Mouse (Mus musculus): ENCODE measurements around the gene Smim15. TPM values are rescaled to one million over a fixed set of nuclear protein-coding genes. Genes with fewer than 3 reads are reported as not detected.
A peak's percentile ranks its signal among the peaks of the same experiment; 100 is the strongest.

Smim15 gene
- polyA plus RNA-seq, 1 experiment from 2014 or later, result 28.0 TPM

- Histone ChIP-seq H3K36me3 (no peaks in the 10 kb centered on the region), H3K9ac (no peak overlapping the region), H3K27me3 (no peaks in the 10 kb centered on the region), H3K4me2 (no peak overlapping the region), H3K4me3 (replicated peaks) (no peak overlapping the region), H3K9me3 (replicated peaks) (no peaks in the 10 kb centered on the region), H3K27ac (no peak overlapping the region), H3K4me1 (replicated peaks) (peaks cover 40% of the 10 kb centered on the region)
- DNase-seq (no peak), ATAC-seq (ENCODE audit: low read depth) (no peak)
- 62% methylated on average over 3 of the region's 3 CpGs for WGBS (ENCODE audit: insufficient replicate concordance)
Measured at GRCm38 (mm10) chr13:108040451-108040850, 3.8 kb upstream of the Smim15 start.

- Histone ChIP-seq H3K4me2 (no peak overlapping the region), H3K4me3 (replicated peaks) (no peak overlapping the region), H3K27me3 (no peaks in the 10 kb centered on the region), H3K9ac (no peak overlapping the region), H3K9me3 (replicated peaks) (no peaks in the 10 kb centered on the region), H3K27ac (no peak overlapping the region), H3K36me3 (peaks cover 2% of the 10 kb centered on the region), H3K4me1 (replicated peaks) (peaks cover 48% of the 10 kb centered on the region)
- under 1% methylated on average over 7 of the region's 7 CpGs for WGBS (ENCODE audit: insufficient replicate concordance)
- DNase-seq (peak; percentile 29), ATAC-seq (ENCODE audit: low read depth) (no peak)
Measured at GRCm38 (mm10) chr13:108041358-108041757, 2.9 kb upstream of the Smim15 start.

GRCm38 (mm10) chr13:108043431-108044221 is 620 bp upstream of the Smim15 start:
- Histone ChIP-seq H3K9ac (peak overlapping the region; percentile 96), H3K4me3 (replicated peaks) (peak overlapping the region; percentile 97), H3K9me3 (replicated peaks) (no peaks in the 10 kb centered on the region), H3K4me2 (peak overlapping the region; percentile 99), H3K27ac (peak overlapping the region; percentile 88), H3K27me3 (no peaks in the 10 kb centered on the region), H3K36me3 (peaks cover 17% of the 10 kb centered on the region), H3K4me1 (replicated peaks) (peaks cover 48% of the 10 kb centered on the region)
- ATAC-seq (ENCODE audit: low read depth), result peak; percentile 25
- DNase-seq, result peak; percentile 15
- 3% methylated on average over 23 of the region's 23 CpGs for WGBS (ENCODE audit: insufficient replicate concordance)

- 41% methylated on average over 3 of the region's 3 CpGs for WGBS (ENCODE audit: insufficient replicate concordance)
- H3K9me3 ChIP-seq (replicated peaks), result no peaks in the 10 kb centered on the region
- no peaks in the 10 kb centered on the region for H3K27me3 ChIP-seq
- H3K4me2 ChIP-seq, result peak overlapping the region; percentile 99
- H3K4me3 ChIP-seq (replicated peaks), result peak overlapping the region; percentile 97
- no peak for DNase-seq
- H3K27ac ChIP-seq, result no peak overlapping the region; the same call in 1 of the 2 replicates
- H3K36me3 ChIP-seq, result peaks cover 17% of the 10 kb centered on the region
- no peak overlapping the region for H3K9ac ChIP-seq
- no peak for ATAC-seq (ENCODE audit: low read depth)
- H3K4me1 ChIP-seq (replicated peaks), result peaks cover 38% of the 10 kb centered on the region
Measured at GRCm38 (mm10) chr13:108045646-108046045, 1.4 kb downstream of the Smim15 start.

GRCm38 (mm10) chr13:108046071-108046470 is 1.8 kb downstream of the Smim15 start:
- peaks cover 34% of the 10 kb centered on the region for H3K4me1 ChIP-seq (replicated peaks)
- H3K27ac ChIP-seq, result no peak overlapping the region; the same call in 1 of the 2 replicates
- H3K27me3 ChIP-seq, result no peaks in the 10 kb centered on the region
- peak overlapping the region; percentile 99 for H3K4me2 ChIP-seq
- H3K36me3 ChIP-seq, result peaks cover 17% of the 10 kb centered on the region
- no peak overlapping the region for H3K9ac ChIP-seq
- WGBS (ENCODE audit: insufficient replicate concordance), result 82% methylated on average over 3 of the region's 3 CpGs
- ATAC-seq (ENCODE audit: low read depth), result no peak
- H3K9me3 ChIP-seq (replicated peaks), result no peaks in the 10 kb centered on the region
- DNase-seq, result no peak
- H3K4me3 ChIP-seq (replicated peaks), result peak overlapping the region; percentile 97

GRCm38 (mm10) chr13:108046891-108047290 is 2.6 kb downstream of the Smim15 start:
- WGBS (ENCODE audit: insufficient replicate concordance), result 79% methylated on average over 6 of the region's 6 CpGs
- no peaks in the 10 kb centered on the region for H3K27me3 ChIP-seq
- no peak for ATAC-seq (ENCODE audit: low read depth)

GRCm38 (mm10) chr13:108047364-108047763 is 3.1 kb downstream of the Smim15 start:
- peaks cover 17% of the 10 kb centered on the region for H3K36me3 ChIP-seq
- H3K4me2 ChIP-seq, result no peak overlapping the region
- no peak for ATAC-seq (ENCODE audit: low read depth)
- H3K9ac ChIP-seq, result no peak overlapping the region
- no peak overlapping the region for H3K4me3 ChIP-seq (replicated peaks)
- no peak for DNase-seq
- no peaks in the 10 kb centered on the region for H3K27me3 ChIP-seq
- peaks cover 26% of the 10 kb centered on the region for H3K4me1 ChIP-seq (replicated peaks)
- no peaks in the 10 kb centered on the region for H3K9me3 ChIP-seq (replicated peaks)
- WGBS (ENCODE audit: insufficient replicate concordance), result 84% methylated on average over 6 of the region's 6 CpGs
- H3K27ac ChIP-seq, result no peak overlapping the region

More at GRCm38 (mm10) chr13:108046891-108047290, 2.6 kb downstream of the Smim15 start:
- H3K9ac ChIP-seq, result no peak overlapping the region
- H3K4me3 ChIP-seq (replicated peaks), result no peak overlapping the region
- no peak overlapping the region for H3K4me2 ChIP-seq
- peaks cover 17% of the 10 kb centered on the region for H3K36me3 ChIP-seq
- H3K9me3 ChIP-seq (replicated peaks), result no peaks in the 10 kb centered on the region
- H3K4me1 ChIP-seq (replicated peaks), result peaks cover 28% of the 10 kb centered on the region
- DNase-seq, result no peak
- no peak overlapping the region for H3K27ac ChIP-seq

GRCm38 (mm10) chr13:108056896-108057295 is 12.7 kb downstream of the Smim15 start:
- Histone ChIP-seq H3K9me3 (replicated peaks) (no peaks in the 10 kb centered on the region), H3K36me3 (no peaks in the 10 kb centered on the region), H3K27me3 (no peaks in the 10 kb centered on the region), H3K4me3 (replicated peaks) (no peak overlapping the region), H3K4me2 (no peak overlapping the region), H3K9ac (no peak overlapping the region), H3K4me1 (replicated peaks) (0 out of 2 replicates have a peak, but pooled peaks cover 6% of the 10 kb centered on the region), H3K27ac (no peak overlapping the region)
- DNase-seq, result no peak
- 51% methylated on average over 3 of the region's 3 CpGs for WGBS (ENCODE audit: insufficient replicate concordance)
- no peak for ATAC-seq (ENCODE audit: low read depth)

GRCm38 (mm10) chr13:108060286-108060885 is 16.1 kb downstream of the Smim15 start:
- H3K4me2 ChIP-seq, result no peak overlapping the region
- peaks cover 14% of the 10 kb centered on the region; the same call in 1 of the 2 replicates for H3K4me1 ChIP-seq (replicated peaks)
- no peaks in the 10 kb centered on the region for H3K9me3 ChIP-seq (replicated peaks)
- H3K4me3 ChIP-seq (replicated peaks), result no peak overlapping the region
- H3K36me3 ChIP-seq, result no peaks in the 10 kb centered on the region
- H3K27me3 ChIP-seq, result no peaks in the 10 kb centered on the region
- DNase-seq (no peak), ATAC-seq (ENCODE audit: low read depth) (no peak)
- no peak overlapping the region for H3K27ac ChIP-seq
- no peak overlapping the region for H3K9ac ChIP-seq
- 71% methylated on average over 7 of the region's 7 CpGs for WGBS (ENCODE audit: insufficient replicate concordance)

- ATAC-seq (ENCODE audit: low read depth) (no peak), DNase-seq (no peak)
- Histone ChIP-seq H3K9me3 (replicated peaks) (no peaks in the 10 kb centered on the region), H3K9ac (no peak overlapping the region), H3K4me3 (replicated peaks) (no peak overlapping the region), H3K4me1 (replicated peaks) (peaks cover 14% of the 10 kb centered on the region; the same call in 1 of the 2 replicates), H3K27ac (no peak overlapping the region), H3K36me3 (no peaks in the 10 kb centered on the region), H3K27me3 (no peaks in the 10 kb centered on the region), H3K4me2 (no peak overlapping the region)
- WGBS (ENCODE audit: insufficient replicate concordance), result 58% methylated on average over 8 of the region's 8 CpGs
Measured at GRCm38 (mm10) chr13:108060936-108061578, 16.8 kb downstream of the Smim15 start.

GRCm38 (mm10) chr13:108062900-108063299 is 18.7 kb downstream of the Smim15 start:
- Histone ChIP-seq H3K36me3 (no peaks in the 10 kb centered on the region), H3K27me3 (no peaks in the 10 kb centered on the region), H3K27ac (no peak overlapping the region), H3K4me1 (replicated peaks) (peaks cover 8% of the 10 kb centered on the region; the same call in 1 of the 2 replicates), H3K4me3 (replicated peaks) (no peak overlapping the region), H3K9ac (no peak overlapping the region), H3K9me3 (replicated peaks) (no peaks in the 10 kb centered on the region), H3K4me2 (no peak overlapping the region)
- no peak for DNase-seq
- WGBS (ENCODE audit: insufficient replicate concordance), result 60% methylated on average over 5 of the region's 5 CpGs
- no peak for ATAC-seq (ENCODE audit: low read depth)
